Mouse (Mus musculus): ENCODE measurements at regions not wholly inside any gene's neighbourhood (a gene's known extent, or its start where the extent isn't known, plus 50 kb on each side); places are given as distances from the start of the nearest gene placed in this dataset.
"Not testable (repeated sequence)": the region's sequence is repeated elsewhere in the genome, so short reads cannot be mapped to it uniquely, and the experiment has no call there.

- no peak for DNase-seq (ENCODE audit: extremely low spot score)
These were observed 800.4 kb downstream of the Ets1 start for GRCm38 (mm10) chr9:33436459-33436858.

DNA sequence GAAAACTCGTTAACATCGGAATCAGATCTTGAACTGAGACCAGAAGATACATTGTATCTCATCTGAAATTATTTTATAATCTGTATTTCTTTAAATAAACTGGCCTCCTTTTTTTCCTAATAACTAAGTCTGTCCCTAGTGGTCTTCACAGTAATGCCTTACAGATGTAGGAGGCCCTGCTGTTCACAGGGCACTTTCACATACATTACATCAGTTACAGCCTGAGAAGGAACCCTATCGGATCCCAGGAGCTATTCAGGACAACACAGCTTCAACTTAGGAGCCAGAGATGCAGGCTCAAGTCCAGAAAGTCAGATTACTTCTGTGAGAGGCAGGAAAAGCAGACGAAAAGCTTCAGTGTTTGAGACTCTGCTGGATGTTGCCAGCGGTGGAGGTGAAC, 806.2 kb downstream of the Ets1 start:
- DNase-seq (ENCODE audit: extremely low spot score) = no peak

DNA sequence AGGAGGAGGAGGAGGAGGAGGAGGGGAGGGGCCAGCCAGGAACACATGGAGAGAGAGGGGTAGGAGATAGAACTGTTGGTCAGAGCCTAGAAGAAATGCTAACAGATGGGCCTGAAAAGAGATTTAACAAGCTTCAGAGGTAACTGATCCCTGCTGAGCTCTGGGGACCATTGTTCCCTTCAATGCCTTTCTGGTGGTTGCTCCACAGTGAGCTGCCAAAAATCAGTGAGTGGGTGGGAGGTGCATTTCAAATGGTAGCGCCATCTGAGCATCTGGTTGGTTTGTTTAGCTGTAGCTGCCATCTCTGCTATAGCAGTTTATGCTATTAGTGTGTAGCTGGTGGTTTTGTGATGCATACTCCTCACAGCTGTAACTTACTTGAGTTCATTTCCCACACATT, 809.9 kb downstream of the Ets1 start:
- no peak for DNase-seq (ENCODE audit: extremely low spot score)

DNA sequence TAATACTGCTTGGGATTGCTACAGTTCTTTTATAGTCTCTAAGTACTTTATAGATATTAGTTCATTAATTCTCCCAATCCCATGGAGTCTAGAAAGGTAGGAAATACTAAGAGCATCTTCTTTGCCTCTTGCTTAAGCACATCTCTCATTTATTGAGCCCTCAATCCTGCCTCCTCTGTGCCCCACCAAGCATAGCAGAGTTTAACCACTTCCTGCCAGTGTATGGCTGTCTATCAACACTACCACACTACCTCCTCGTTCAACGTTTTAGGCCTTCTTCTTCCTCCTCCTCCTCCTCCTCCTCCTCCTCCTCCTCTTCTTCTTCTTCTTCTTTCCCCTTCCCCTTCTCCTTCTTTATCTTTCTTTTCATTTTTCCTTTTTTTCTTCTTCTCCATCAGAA, 839.1 kb downstream of the Ets1 start:
- DNase-seq (ENCODE audit: extremely low spot score) = no peak

- no peak for DNase-seq (ENCODE audit: extremely low spot score)
These were observed 847.0 kb downstream of the Ets1 start for GRCm38 (mm10) chr9:33482845-33483540.

GRCm38 (mm10) chr9:33483541-33483846, 847.5 kb downstream of the Ets1 start:
- no peak for DNase-seq (ENCODE audit: extremely low spot score)

DNA sequence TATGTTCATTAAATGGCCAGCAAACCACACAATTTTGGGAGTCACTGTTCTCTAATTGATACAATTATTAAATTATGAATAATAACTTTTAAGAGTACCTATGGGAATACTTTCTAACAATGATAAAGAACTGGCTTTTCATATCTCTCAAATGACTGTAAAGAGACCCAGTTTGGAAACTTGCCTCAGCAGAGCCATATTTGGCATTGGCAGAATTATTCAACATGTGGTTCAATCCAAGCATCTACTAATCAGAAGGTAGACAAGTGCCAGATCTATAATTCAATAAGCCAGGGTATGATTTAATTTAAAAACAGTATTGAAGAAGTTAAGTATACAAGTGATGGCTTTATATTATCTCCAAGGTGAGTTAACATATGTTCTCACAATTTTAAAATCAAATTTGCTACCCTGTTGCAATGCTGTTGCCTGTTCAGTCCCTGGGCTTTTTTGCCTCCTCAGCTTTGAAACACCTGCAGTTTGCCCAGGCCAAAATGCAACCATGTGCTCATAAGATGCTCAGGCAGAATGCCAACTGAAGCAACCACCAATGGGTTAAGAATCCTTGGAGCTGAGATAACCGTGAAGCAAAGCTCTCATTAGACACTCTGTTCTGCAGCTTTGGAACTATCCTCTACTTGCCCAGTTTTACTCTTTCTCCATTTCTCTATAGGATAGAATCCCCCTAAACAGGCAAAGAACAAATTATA, 897.2 kb downstream of the Ets1 start:
- DNase-seq (ENCODE audit: extremely low spot score) = no peak

- no peak for DNase-seq (ENCODE audit: extremely low spot score)
These were observed 907.3 kb downstream of the Ets1 start for GRCm38 (mm10) chr9:33543301-33543700.

GRCm38 (mm10) chr9:33546126-33546737, 910.2 kb downstream of the Ets1 start:
- DNase-seq (ENCODE audit: extremely low spot score) = no peak

GRCm38 (mm10) chr9:33549395-33549794, 913.4 kb downstream of the Ets1 start:
- DNase-seq (ENCODE audit: extremely low spot score) = no peak

DNA sequence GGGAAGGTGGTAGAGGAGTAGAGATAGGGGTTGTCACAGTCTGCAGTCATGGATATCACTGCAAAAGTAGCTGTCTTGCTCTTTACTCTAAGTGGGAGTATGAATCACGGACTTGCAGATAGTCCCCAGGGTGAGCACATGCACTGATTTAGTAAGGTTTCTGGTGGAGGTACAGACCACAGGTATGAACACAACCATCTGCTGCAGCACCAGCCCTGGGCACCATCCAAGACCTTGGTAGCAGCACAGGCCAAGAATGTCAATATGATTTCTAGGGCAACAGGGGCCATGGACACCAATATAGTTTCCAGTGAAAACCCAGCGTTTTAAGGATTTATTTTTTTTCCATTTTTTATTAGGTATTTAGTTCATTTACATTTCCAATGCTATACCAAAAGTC, 913.7 kb upstream of the Kirrel3 start:
- DNase-seq (ENCODE audit: extremely low spot score) = no peak

DNA sequence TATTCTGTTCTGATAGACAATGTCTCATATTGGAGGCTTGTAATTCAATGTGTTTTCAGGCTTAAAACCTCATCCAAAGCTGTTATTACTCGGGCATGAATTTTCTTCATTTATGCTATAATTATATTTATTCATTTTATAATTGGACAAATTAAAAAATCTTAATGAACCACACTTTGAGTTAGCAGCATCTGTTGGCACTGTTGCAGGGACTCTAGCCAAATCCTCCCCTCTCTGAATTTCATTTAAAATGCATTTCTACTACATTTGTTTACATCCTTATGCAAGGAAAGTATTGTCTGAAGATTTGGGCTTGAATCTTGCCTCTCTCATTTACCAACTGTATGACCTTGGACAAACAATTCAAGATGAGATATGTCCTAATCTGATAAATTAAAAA, 874.2 kb upstream of the Kirrel3 start:
- DNase-seq (ENCODE audit: extremely low spot score) = no peak

GRCm38 (mm10) chr9:33624378-33624777, 861.3 kb upstream of the Kirrel3 start:
- no peak for DNase-seq (ENCODE audit: extremely low spot score)

DNA sequence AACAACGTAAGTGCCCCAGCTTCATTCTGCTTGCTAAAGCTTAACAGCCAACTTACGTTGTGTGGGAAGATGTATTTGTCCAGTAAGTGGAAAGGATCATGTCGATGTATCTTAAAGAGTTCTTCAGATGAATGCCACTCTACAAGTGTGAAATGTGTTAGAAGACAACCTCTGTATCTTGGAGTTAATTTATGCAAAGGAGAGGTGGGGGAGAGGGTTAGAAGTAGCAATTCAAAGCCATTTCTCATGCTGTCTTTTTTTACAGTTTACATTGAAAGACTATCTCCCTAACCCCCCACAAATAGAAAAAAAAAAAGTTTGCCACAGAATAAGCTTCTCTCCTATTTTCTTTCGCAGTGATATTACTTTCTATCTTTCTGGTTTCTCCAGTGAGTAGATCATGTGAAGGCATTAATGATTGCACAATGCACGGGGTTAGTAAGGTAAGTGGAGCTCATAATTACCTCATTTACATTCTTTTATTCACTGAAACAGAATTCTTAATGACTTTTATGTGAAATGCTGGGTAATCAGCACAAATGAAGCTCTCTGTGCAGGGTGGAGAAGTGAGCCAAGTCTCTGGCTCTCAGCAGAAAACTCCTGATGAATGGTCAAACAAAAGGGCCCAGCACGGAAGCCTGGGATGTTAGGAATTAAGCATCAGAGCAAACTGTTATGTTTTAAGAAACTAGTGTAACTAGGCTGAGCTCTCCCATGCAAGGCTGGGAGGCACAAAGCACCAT, 855.8 kb upstream of the Kirrel3 start:
- no peak for DNase-seq (ENCODE audit: extremely low spot score)

GRCm38 (mm10) chr9:33662978-33663377, 822.7 kb upstream of the Kirrel3 start:
- no peak for DNase-seq (ENCODE audit: extremely low spot score)

GRCm38 (mm10) chr9:33681129-33681528, 804.6 kb upstream of the Kirrel3 start:
- no peak for DNase-seq (ENCODE audit: extremely low spot score)

DNA sequence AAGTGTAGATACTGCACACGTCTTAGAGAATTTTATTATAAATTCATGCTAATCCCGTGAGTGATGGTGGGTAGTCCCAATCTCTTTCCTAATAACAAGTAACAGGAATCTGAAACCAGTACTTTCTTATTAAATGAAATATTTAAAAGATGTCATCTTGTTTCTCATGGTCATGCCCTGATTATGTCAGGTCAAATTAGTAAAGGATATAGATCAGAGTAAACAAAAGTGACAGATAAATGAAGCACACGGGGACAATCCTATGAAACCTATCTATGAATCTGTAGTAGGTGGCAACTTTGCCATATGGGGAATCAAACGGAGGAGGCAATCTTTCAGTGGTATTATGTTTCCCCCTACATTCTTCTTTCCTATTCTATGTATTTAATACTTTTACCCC, 794.0 kb upstream of the Kirrel3 start:
- no peak for DNase-seq (ENCODE audit: extremely low spot score)

DNA sequence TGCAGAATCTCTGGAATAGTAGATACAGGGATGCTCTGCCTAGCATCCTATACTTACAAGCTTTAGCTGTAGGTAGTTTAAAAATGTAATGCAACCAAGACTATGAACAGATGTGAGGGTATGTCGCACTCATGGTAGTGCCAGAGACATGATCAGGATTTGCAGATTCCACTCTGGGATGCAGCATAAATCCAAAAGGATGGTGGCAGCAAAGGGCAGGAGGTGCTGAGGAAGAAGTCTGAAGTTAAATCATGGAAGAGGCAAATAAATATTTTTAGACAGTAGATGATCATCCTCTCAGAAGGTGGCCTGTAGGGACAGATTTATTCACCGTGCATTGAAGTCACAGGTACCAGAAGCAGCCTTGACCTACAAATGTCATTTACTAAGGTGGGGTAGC, 768.1 kb upstream of the Kirrel3 start:
- DNase-seq (ENCODE audit: extremely low spot score) = no peak

DNA sequence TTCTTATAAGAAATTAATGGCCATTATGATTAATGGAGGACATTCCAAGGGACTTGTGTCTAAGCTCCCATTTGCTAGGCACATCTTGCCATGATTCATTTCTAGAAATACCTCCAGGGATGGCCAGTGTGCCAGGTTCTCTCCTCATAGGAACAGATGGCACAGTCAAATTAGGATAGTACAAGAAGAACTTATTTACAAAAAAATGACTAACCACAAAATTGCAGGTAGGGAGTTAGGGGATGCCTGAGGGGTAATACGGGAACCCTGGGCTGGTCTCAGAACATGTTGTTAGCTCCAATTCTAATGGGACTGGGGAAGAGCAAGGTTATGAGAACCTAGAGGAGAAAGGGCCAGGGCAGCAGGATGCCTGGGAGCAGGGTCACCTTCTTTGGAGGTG, 760.9 kb upstream of the Kirrel3 start:
- no peak for DNase-seq (ENCODE audit: extremely low spot score)

DNA sequence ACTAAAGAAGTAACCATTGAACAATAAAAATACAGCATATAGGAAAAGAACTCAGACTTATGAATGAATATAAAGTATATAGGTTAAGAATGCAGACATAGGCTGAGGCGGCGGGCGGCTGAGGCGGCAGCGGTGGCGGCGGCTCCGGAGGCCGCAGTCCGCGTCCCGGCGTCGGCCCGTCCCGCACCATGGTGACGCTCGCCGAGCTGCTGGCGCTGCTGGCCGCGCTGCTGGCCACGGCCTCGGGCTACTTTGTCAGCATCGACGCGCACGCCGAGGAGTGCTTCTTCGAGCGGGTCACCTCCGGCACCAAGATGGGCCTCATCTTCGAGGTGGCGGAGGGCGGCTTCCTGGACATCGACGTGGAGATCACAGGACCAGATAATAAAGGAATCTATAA, 757.6 kb upstream of the Kirrel3 start:
- DNase-seq (ENCODE audit: extremely low spot score) = not testable (repeated sequence)

- no peak for DNase-seq (ENCODE audit: extremely low spot score)
These were observed 725.0 kb upstream of the Kirrel3 start for GRCm38 (mm10) chr9:33760701-33761100.

DNA sequence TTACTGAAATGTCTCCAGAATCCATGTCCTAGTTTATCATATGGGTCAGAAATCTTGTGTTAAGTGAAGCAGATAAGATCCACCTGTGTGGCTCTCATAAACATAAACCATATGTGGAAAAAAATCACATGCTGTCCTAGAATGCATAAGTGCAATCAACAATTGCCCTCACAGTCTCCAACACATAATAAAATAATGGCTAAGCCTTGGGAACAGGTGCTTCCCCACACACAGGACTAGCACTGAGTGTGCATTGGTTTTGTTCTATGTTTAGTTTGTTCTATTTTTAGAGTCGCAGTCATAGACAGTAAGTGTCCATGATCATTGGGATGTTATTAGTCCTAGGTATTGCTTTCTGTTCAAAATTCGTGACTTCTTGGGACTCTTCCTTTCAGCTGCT, 719.5 kb upstream of the Kirrel3 start:
- no peak for DNase-seq (ENCODE audit: extremely low spot score)

DNA sequence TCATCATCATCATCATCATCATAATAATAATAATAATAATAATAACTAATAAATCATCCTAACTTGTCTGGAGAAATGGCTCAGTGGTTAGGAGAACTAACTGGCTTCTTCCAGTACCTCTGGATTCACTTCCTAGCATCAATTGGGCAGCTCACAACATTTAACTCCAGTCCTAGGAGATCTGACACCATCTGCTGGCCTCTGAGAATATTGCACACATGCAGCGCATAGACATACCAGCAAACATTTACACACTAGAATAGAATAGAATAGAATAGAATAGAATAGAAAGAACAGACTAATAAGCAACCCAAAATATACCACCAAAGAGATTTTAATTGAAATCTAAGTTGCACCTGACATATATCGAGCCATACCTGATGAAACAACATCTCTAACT, 715.9 kb upstream of the Kirrel3 start:
- no peak for DNase-seq (ENCODE audit: extremely low spot score)
